Mouse (Mus musculus) heart, embryonic 16.5 days (tissue): ENCODE data around the gene Aff3. TPM values are rescaled to one million over a fixed set of nuclear protein-coding genes. Genes with fewer than 3 reads are reported as not detected.

Experiments used
- ATAC-seq: fragments of 200-750 bp; cut with Nextera tagmentation; replicated peaks from 2 replicates; pipeline ENCODE4 v1.8.0; 2017; ENCODE audit warnings: moderate number of reproducible peaks; ENCODE audit not compliant: insufficient read depth, low FRiP score; ENCODE audit errors: extremely low read depth
- H3K27ac ChIP-seq: fragments of 300-500 bp; sonication (generic); 2 replicates; pipeline ENCODE4 v1.5.1; 2014; ENCODE audit warnings: mild to moderate bottlenecking, low read length, control low read depth, moderate library complexity
- H3K27me3 ChIP-seq: fragments of 300-500 bp; sonication (generic); 2 replicates; pipeline ENCODE4 v1.6.1; 2014; ENCODE audit warnings: low read length, mixed read lengths; ENCODE audit not compliant: control insufficient read depth, insufficient read depth
- H3K36me3 ChIP-seq: fragments of 300-500 bp; sonication (generic); 2 replicates; pipeline ENCODE4 v1.6.1; 2014; ENCODE audit not compliant: control insufficient read depth, insufficient read depth
- H3K4me1 ChIP-seq: fragments of 300-500 bp; sonication (generic); 2 replicates; pipeline ENCODE4 v1.6.1; 2014; ENCODE audit warnings: low read length, mixed read lengths; ENCODE audit not compliant: control insufficient read depth, insufficient read depth
- H3K4me2 ChIP-seq: fragments of 300-500 bp; sonication (generic); 2 replicates; pipeline ENCODE4 v1.6.1; 2014; ENCODE audit warnings: low read depth, mild to moderate bottlenecking, control low read depth, low read length
- H3K4me3 ChIP-seq: fragments of 300-500 bp; sonication (generic); 2 replicates; pipeline ENCODE4 v1.5.1; 2014; ENCODE audit warnings: mild to moderate bottlenecking, control low read depth, low read length
- H3K9ac ChIP-seq: fragments of 300-500 bp; sonication (generic); 2 replicates; pipeline ENCODE4 v1.6.1; 2014; ENCODE audit warnings: low read length, control low read depth
- H3K9me3 ChIP-seq: fragments of 300-500 bp; sonication (generic); replicated peaks from 2 replicates; pipeline ENCODE4 v1.6.1; 2016; ENCODE audit warnings: low read length; ENCODE audit not compliant: control insufficient read depth
- whole genome bisulfite sequencing: fragments of 180-500 bp; shearing (Covaris S2); extraction: QIAGEN DNeasy Blood & Tissue Kit; methylation state at CpG from one replicate; pipeline ENCODE4 v1.1.7; 2014; 5-methylcytosine and 5-hydroxymethylcytosine counted together
- polyA plus RNA-seq: library from polyadenylated mRNA; unstranded; fragments of >200 nt; fragmentation: Nextera tagmentation; extraction: Ambion mirVana; gene quantifications from 2 replicates; pipeline ENCODE4 v1.2.1, GENCODE M21; 2015

Gene Aff3
- polyA plus RNA-seq, 1 experiment from 2014 or later: 2.2 TPM

DNA sequence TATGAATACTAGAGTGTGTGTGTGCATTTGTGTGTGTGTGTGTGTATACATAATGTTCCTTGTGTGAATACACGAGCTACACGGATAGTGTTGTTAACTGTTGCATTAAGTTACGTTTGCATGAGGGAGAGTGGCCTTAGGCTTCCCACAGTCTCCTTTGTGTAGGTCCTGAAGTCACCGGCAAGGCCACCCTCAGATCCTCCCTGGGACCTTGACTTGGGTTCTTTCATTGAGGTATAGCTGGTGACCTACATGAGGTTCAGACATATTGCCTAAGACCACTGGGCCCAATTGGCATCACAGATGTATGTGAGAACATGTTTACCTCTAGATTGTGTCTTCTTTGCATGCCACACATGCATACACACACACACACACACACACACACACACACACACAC is 494 bp downstream of the Aff3 start:
- H3K4me1 ChIP-seq: no peaks in the 10 kb centered on the region
- 82% methylated on average over 4 of the region's 4 CpGs for WGBS

DNA sequence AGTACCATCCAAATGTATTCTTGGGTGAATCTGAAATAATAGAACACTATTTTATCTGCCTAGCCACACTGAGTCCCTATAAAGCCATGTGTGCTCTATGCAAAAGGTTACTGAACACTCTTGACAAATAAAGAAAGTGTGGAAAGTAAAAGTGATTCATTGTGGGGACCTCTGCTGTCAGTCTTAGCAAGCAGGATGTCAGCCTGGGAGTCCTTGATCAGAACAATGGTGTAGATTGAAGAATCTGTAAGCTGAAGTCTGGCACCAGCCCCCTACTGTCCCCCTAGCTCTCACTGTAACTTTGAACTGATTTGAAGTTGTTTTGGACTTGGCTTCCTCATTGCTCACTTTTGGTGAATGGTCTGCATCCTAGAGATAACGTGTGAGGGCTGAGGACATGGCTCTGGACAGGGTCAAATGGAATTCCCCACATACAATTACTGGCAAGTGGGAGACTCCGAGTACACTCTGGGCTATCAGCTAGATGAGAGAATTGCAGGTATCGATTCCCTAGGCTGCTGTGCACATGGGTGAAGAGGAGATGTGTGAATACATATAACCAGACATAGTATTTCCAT is 2.0 kb downstream of the Aff3 start:
- H3K4me1 ChIP-seq: no peaks in the 10 kb centered on the region
- H3K36me3 ChIP-seq: no peaks in the 10 kb centered on the region
- H3K27ac ChIP-seq: no peak overlapping the region
- H3K4me2 ChIP-seq: no peak overlapping the region
- ATAC-seq: no peak
- H3K4me3 ChIP-seq: no peak overlapping the region
- H3K9ac ChIP-seq: no peak overlapping the region
- no peaks in the 10 kb centered on the region for H3K9me3 ChIP-seq
- 28% methylated on average over 3 of the region's 3 CpGs for WGBS
- H3K27me3 ChIP-seq: no peaks in the 10 kb centered on the region

More for the DNA sequence above, 494 bp downstream of the Aff3 start:
- no peak overlapping the region for H3K27ac ChIP-seq
- no peaks in the 10 kb centered on the region for H3K9me3 ChIP-seq
- no peaks in the 10 kb centered on the region for H3K27me3 ChIP-seq
- H3K4me3 ChIP-seq: peak overlapping the region; percentile 22
- no peaks in the 10 kb centered on the region for H3K36me3 ChIP-seq
- no peak overlapping the region for H3K9ac ChIP-seq
- ATAC-seq: no peak
- no peak overlapping the region for H3K4me2 ChIP-seq

- no peak overlapping the region for H3K9ac ChIP-seq
- H3K9me3 ChIP-seq: 0 out of 2 replicates have a peak, but pooled peaks cover 2% of the 10 kb centered on the region
- H3K4me1 ChIP-seq: no peaks in the 10 kb centered on the region
- H3K4me3 ChIP-seq: no peak overlapping the region
- H3K4me2 ChIP-seq: no peak overlapping the region
- 78% methylated on average over 4 of the region's 4 CpGs for whole genome bisulfite sequencing
- no peaks in the 10 kb centered on the region for H3K27me3 ChIP-seq
- no peak overlapping the region for H3K27ac ChIP-seq
- no peak for ATAC-seq
- no peaks in the 10 kb centered on the region for H3K36me3 ChIP-seq
These were observed 5.7 kb downstream of the Aff3 start for GRCm38 (mm10) chr1:38658933-38659553.

- H3K36me3 ChIP-seq: no peaks in the 10 kb centered on the region
- no peak for ATAC-seq
- no peak overlapping the region for H3K9ac ChIP-seq
- no peak overlapping the region for H3K27ac ChIP-seq
- H3K4me2 ChIP-seq: no peak overlapping the region
- 69% methylated on average over 9 of the region's 9 CpGs for WGBS
- no peaks in the 10 kb centered on the region for H3K27me3 ChIP-seq
- no peaks in the 10 kb centered on the region for H3K4me1 ChIP-seq
- 0 out of 2 replicates have a peak, but pooled peaks cover 2% of the 10 kb centered on the region for H3K9me3 ChIP-seq
- no peak overlapping the region for H3K4me3 ChIP-seq
These were observed 6.4 kb downstream of the Aff3 start for GRCm38 (mm10) chr1:38658376-38658775.

DNA sequence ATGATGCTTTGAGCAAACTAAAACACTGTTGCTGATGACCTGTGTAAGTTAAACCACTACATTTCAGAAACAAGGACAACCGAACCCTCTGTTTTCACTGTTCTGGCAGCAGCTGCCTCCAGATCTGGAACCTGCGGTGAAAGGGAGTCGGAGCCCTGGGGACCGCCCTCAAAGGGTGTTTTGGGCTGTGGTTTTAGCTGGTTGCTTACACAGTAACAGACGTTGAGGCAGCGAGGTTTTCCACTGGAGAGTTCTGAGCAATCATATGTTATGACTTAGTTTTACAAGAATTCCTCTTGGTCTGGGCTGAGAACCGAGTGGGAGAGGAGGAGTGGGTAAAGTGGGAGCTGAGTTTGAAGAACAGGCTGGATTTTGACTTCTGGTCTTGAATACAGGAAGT is 7.1 kb downstream of the Aff3 start:
- ATAC-seq: no peak
- Histone ChIP-seq H3K4me3 (no peak overlapping the region), H3K36me3 (no peaks in the 10 kb centered on the region), H3K9me3 (0 out of 2 replicates have a peak, but pooled peaks cover 2% of the 10 kb centered on the region), H3K27ac (no peak overlapping the region), H3K4me1 (no peaks in the 10 kb centered on the region), H3K27me3 (no peaks in the 10 kb centered on the region), H3K4me2 (0 out of 2 replicates have a peak overlapping the region, but pooled peaks have one; percentile 4), H3K9ac (no peak overlapping the region)
- 72% methylated on average over 7 of the region's 7 CpGs for WGBS

- Histone ChIP-seq H3K27me3 (no peaks in the 10 kb centered on the region), H3K36me3 (no peaks in the 10 kb centered on the region), H3K4me3 (no peak overlapping the region), H3K27ac (no peak overlapping the region), H3K9ac (no peak overlapping the region), H3K4me1 (no peaks in the 10 kb centered on the region), H3K4me2 (no peak overlapping the region), H3K9me3 (0 out of 2 replicates have a peak, but pooled peaks cover 2% of the 10 kb centered on the region)
- WGBS: 91% methylated on average over 5 of the region's 5 CpGs
- no peak for ATAC-seq
These were observed 9.7 kb downstream of the Aff3 start for GRCm38 (mm10) chr1:38654981-38655540.

- Histone ChIP-seq H3K4me3 (no peak overlapping the region), H3K4me2 (no peak overlapping the region), H3K36me3 (no peaks in the 10 kb centered on the region), H3K27ac (no peak overlapping the region), H3K9ac (no peak overlapping the region), H3K9me3 (0 out of 2 replicates have a peak, but pooled peaks cover 2% of the 10 kb centered on the region), H3K27me3 (no peaks in the 10 kb centered on the region), H3K4me1 (no peaks in the 10 kb centered on the region)
- no peak for ATAC-seq
- WGBS: 76% methylated on average over 7 of the region's 7 CpGs
These were observed 14.7 kb downstream of the Aff3 start for GRCm38 (mm10) chr1:38650031-38650430.

DNA sequence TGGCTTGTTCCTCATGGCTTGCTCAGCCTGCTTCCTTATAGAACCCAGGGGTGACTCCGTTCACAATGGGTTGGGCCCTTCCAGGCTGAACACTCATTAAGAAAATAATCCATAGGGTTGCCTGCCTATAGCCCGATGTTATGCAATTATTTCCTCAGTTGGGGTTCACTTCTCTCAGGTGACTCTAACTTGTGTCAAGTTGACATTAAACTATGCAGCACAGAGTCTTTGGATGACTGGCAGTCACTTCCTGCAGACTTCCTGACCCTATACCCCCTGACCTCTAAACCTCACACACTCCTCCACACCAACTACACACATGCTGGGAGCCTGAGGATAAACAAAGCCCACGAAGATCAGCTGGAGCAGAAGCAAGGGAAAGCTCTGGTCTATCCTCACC is 15.6 kb downstream of the Aff3 start:
- H3K4me2 ChIP-seq: no peak overlapping the region
- H3K4me1 ChIP-seq: no peaks in the 10 kb centered on the region
- H3K36me3 ChIP-seq: no peaks in the 10 kb centered on the region
- no peak overlapping the region for H3K27ac ChIP-seq
- H3K9ac ChIP-seq: no peak overlapping the region
- no peak for ATAC-seq
- H3K4me3 ChIP-seq: no peak overlapping the region
- 70% methylated on average over 3 of the region's 3 CpGs for WGBS
- no peaks in the 10 kb centered on the region for H3K9me3 ChIP-seq
- H3K27me3 ChIP-seq: no peaks in the 10 kb centered on the region

GRCm38 (mm10) chr1:38642288-38642687 is 22.5 kb downstream of the Aff3 start:
- Histone ChIP-seq H3K4me1 (no peaks in the 10 kb centered on the region), H3K9me3 (no peaks in the 10 kb centered on the region), H3K4me2 (no peak overlapping the region), H3K36me3 (no peaks in the 10 kb centered on the region), H3K9ac (no peak overlapping the region), H3K27me3 (no peaks in the 10 kb centered on the region), H3K4me3 (no peak overlapping the region), H3K27ac (no peak overlapping the region)
- WGBS: 60% methylated on average over 4 of the region's 4 CpGs
- no peak for ATAC-seq
